Mouse (Mus musculus) cerebellum, postnatal 36 days (tissue): ENCODE results near the gene Pank3.
"Not testable (repeated sequence)": the region's sequence is repeated elsewhere in the genome, so short reads cannot be mapped to it uniquely, and the experiment has no call there.

ENCODE experiments used
- DNase-seq, 2 experiments: peaks; one replicate each; pipeline ENCODE4 v3.0.0; 2021 to 2022; ENCODE audit warnings: mixed read lengths in 2 of 2

The Pank3 gene

GRCm38 (mm10) chr11:35782444-35782843, 13.2 kb downstream of the Pank3 start:
- DNase-seq = no peak

- no peak for DNase-seq
Observed at GRCm38 (mm10) chr11:35783038-35783437, 13.8 kb downstream of the Pank3 start.

- no peak for DNase-seq
Observed at GRCm38 (mm10) chr11:35784002-35784401, 14.7 kb downstream of the Pank3 start.

GRCm38 (mm10) chr11:35784537-35784936, 15.3 kb downstream of the Pank3 start:
- DNase-seq = no peak

GRCm38 (mm10) chr11:35788443-35788842, 19.2 kb downstream of the Pank3 start:
- DNase-seq = no peak

GRCm38 (mm10) chr11:35792800-35793199, 23.5 kb downstream of the Pank3 start:
- not testable (repeated sequence) for DNase-seq

GRCm38 (mm10) chr11:35797751-35798494, 28.6 kb downstream of the Pank3 start:
- peak; percentile 45 to 54 for DNase-seq

GRCm38 (mm10) chr11:35798495-35798820, 29.2 kb downstream of the Pank3 start:
- DNase-seq = peak; percentile 69 to 75

- peak in 1 of 2 experiments; percentile 23 for DNase-seq
Observed at GRCm38 (mm10) chr11:35798874-35799273, 29.6 kb downstream of the Pank3 start, which contains the start of gene Fbll1. TSS of gene Fbll1 (minus strand) at chr11:35798884.

GRCm38 (mm10) chr11:35801332-35801731, 32.0 kb downstream of the Pank3 start:
- no peak for DNase-seq

GRCm38 (mm10) chr11:35811458-35811857, 42.2 kb downstream of the Pank3 start:
- DNase-seq = no peak

GRCm38 (mm10) chr11:35816316-35816715, 47.0 kb downstream of the Pank3 start:
- DNase-seq = no peak

GRCm38 (mm10) chr11:35827714-35828113, 58.4 kb downstream of the Pank3 start:
- no peak for DNase-seq

- no peak for DNase-seq
Observed at GRCm38 (mm10) chr11:35832139-35832538, 62.9 kb downstream of the Pank3 start.

GRCm38 (mm10) chr11:35833270-35833669, 64.0 kb downstream of the Pank3 start:
- DNase-seq = no peak

- peak; percentile 94 to 96 for DNase-seq
Observed at GRCm38 (mm10) chr11:35834022-35834760, 64.9 kb downstream of the Pank3 start, which contains the start of gene Rars. TSS of gene Rars (minus strand) at chr11:35834506.

GRCm38 (mm10) chr11:35837156-35838126, 68.2 kb downstream of the Pank3 start:
- DNase-seq = no peak

GRCm38 (mm10) chr11:35838345-35839338, 69.4 kb downstream of the Pank3 start:
- peak; percentile 76 to 81 for DNase-seq

GRCm38 (mm10) chr11:35840282-35840681, 71.0 kb downstream of the Pank3 start:
- DNase-seq = no peak

- not testable (repeated sequence) for DNase-seq
Observed at GRCm38 (mm10) chr11:35840806-35841205, 71.5 kb downstream of the Pank3 start.
